Mouse (Mus musculus): ENCODE data around the gene Klhl26. TPM values are rescaled to one million over a fixed set of nuclear protein-coding genes. Genes with fewer than 3 reads are reported as not detected.

The Klhl26 gene
- polyA plus RNA-seq, 1 experiment from 2014 or later, result 6.7 TPM

DNA sequence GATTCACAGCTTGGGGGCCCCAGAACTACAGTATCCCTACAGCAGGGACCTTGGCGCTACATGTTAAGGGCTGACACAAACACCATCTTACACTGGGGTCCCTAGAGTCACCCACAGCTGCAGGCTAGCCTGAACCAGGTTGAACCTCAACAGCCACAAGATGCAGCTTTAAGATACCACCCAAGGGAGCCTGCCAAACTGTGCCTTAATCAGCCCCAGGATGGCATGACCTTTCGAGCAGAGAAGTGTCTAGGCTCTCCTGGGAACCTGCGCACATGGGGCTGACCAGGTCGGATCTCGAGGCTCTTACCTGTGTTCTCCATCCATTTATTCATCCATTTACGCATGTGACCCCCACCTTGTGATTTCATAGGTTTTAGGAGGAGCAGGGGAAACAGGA, 18.9 kb downstream of the Klhl26 start:
- DNase-seq (no peak), ATAC-seq (ENCODE audit: low read depth) (no peak)
- peaks cover 4% of the 10 kb centered on the region; the same call in 1 of the 2 replicates for H3K9me3 ChIP-seq (replicated peaks)
- 0 out of 2 replicates have a peak, but pooled peaks cover under 1% of the 10 kb centered on the region for H3K27me3 ChIP-seq
- 74% methylated on average over 6 of the region's 6 CpGs for WGBS (ENCODE audit: insufficient replicate concordance)
- no peak overlapping the region for H3K9ac ChIP-seq
- no peak overlapping the region for H3K27ac ChIP-seq
- peaks cover 23% of the 10 kb centered on the region for H3K4me1 ChIP-seq (replicated peaks)
- no peak overlapping the region for H3K4me3 ChIP-seq (replicated peaks)
- H3K36me3 ChIP-seq, result 0 out of 2 replicates have a peak, but pooled peaks cover 5% of the 10 kb centered on the region
- H3K4me2 ChIP-seq, result no peak overlapping the region

DNA sequence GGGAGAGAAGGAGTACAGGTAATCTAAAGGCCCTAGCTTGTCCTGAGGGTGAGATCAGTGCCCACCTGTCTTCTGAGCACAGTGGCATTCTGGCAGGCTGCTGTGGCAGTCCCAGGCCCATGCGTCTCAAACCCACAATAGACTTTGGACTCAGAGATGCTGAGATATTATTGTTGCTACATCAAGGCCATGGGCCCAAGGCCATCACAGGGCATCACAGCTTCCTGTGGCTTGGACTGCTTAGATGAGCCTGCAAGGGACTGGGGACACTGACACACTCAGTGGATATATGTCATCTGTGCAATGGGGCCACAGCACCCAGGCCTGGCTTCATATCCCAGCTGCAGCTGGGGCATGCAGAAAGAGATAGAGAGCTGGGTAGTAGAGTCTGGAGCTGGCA, 19.8 kb downstream of the Klhl26 start:
- H3K4me1 ChIP-seq (replicated peaks), result peaks cover 31% of the 10 kb centered on the region
- DNase-seq (no peak), ATAC-seq (ENCODE audit: low read depth) (no peak)
- H3K9me3 ChIP-seq (replicated peaks), result peaks cover 4% of the 10 kb centered on the region; the same call in 1 of the 2 replicates
- H3K9ac ChIP-seq, result no peak overlapping the region
- 83% methylated on average over 1 of the region's 1 CpGs for WGBS (ENCODE audit: insufficient replicate concordance)
- H3K36me3 ChIP-seq, result peaks cover 11% of the 10 kb centered on the region
- no peak overlapping the region for H3K27ac ChIP-seq
- H3K4me3 ChIP-seq (replicated peaks), result no peak overlapping the region
- peaks cover 9% of the 10 kb centered on the region for H3K27me3 ChIP-seq
- H3K4me2 ChIP-seq, result no peak overlapping the region

DNA sequence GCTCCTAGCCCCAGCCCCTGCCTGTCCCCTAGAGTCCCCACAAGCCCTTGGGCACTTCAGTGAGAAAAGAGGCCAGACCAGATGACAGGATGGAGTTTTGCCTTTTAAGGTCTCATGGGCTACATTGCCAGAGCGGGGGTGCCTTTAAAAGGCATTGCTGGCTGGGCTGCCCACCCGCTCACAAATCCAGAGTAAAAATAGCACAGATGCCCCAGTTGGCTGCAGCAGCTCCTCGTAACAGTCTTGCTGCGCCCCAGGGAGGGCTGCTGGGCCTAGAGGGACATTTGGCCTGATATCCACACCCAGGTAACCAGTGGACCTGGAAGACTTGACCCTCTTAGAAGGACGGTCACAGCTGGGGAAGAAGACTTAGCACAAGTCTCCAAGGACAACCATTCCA, 22.9 kb downstream of the Klhl26 start:
- Histone ChIP-seq H3K4me2 (no peak overlapping the region), H3K27me3 (peaks cover 15% of the 10 kb centered on the region), H3K27ac (no peak overlapping the region), H3K4me3 (replicated peaks) (no peak overlapping the region), H3K4me1 (replicated peaks) (peaks cover 28% of the 10 kb centered on the region), H3K9ac (no peak overlapping the region), H3K36me3 (peaks cover 19% of the 10 kb centered on the region), H3K9me3 (replicated peaks) (no peaks in the 10 kb centered on the region)
- DNase-seq, result no peak
- 87% methylated on average over 5 of the region's 5 CpGs for WGBS (ENCODE audit: insufficient replicate concordance)
- ATAC-seq (ENCODE audit: low read depth), result no peak

DNA sequence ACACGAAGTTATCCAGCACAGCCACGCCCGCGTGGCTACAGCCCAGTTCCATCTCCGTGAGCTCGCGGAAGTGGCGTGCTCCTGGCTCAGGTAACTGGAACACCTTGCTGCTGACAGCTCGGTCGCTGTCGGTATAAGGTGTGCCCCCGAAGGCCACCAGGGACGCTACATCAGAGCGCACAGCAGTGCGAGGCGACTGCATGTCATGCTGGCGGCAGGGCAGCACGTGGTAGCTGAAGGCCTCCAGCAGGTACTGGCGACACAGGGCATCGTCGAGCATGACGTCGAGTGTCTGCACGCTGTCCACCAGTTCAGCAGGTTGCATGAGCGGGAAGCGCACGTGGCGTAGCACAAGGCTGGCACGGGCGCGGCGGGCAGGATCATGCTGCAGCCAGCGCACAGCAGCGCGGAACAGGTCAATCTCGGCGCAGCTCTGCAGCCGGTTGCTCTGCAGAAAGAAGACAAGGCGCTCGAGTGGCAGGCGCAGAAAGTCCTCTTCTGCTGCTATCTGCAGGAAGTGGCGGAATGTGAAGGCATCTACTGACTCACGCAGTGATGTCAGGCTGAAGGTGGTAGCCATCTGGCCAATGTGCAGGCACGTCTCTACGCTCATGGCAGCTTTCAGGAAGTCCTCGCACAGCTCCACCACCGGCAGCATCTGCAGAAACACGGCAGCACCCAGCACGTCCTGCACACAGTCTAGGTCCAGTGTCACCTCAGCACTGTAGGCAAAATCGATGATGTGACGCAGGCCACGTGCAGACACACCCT, 24.4 kb downstream of the Klhl26 start:
- H3K36me3 ChIP-seq, result peaks cover 19% of the 10 kb centered on the region
- no peak overlapping the region for H3K4me2 ChIP-seq
- H3K27me3 ChIP-seq, result peaks cover 15% of the 10 kb centered on the region
- no peak overlapping the region for H3K9ac ChIP-seq
- 50% methylated on average over 52 of the region's 52 CpGs for WGBS (ENCODE audit: insufficient replicate concordance)
- H3K4me3 ChIP-seq (replicated peaks), result no peak overlapping the region
- no peak for ATAC-seq (ENCODE audit: low read depth)
- peaks cover 22% of the 10 kb centered on the region for H3K4me1 ChIP-seq (replicated peaks)
- no peak for DNase-seq
- no peaks in the 10 kb centered on the region for H3K9me3 ChIP-seq (replicated peaks)
- no peak overlapping the region for H3K27ac ChIP-seq

DNA sequence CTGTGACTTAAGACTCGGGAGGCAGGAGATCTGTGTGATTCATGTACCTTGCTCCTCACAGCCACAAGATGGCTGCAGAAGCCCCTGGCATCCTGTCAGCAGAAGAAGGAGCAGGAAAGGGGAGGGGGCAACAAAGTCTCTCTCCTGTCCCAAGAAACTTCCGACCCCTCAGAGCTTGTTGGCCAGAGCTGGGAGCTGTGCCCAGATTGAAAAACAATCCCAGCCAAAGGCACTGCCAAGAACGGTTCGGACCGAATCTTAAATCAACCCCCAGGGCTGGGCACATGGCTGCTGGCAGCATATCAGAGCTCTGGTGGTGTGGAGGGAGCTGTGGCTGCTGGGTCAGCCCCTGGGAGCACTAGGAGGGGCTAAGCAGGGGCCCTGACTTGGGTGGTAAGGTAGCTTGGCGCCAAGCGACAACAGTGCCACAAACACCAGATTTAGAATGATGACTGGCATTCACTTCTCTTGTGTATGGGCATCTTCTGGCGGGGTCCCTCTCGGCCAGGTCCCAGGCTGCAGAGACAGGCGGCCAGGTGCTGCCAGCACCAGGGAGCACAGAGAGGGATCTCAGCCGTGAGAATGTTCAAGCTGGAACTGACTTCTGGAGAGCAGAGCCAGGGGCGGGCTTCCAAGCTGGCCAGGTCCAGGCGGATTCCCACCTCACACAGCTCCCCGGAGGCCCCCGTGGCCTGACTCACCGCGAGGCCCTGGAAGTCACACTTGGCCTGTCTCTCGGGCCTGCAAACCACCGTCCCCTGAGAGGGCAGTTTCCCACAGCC, 28.9 kb downstream of the Klhl26 start:
- ATAC-seq (ENCODE audit: low read depth) (no peak), DNase-seq (no peak)
- peaks cover 19% of the 10 kb centered on the region for H3K36me3 ChIP-seq
- H3K9me3 ChIP-seq (replicated peaks), result no peaks in the 10 kb centered on the region
- H3K27ac ChIP-seq, result no peak overlapping the region
- H3K9ac ChIP-seq, result no peak overlapping the region
- WGBS (ENCODE audit: insufficient replicate concordance), result 67% methylated on average over 19 of the region's 19 CpGs
- H3K4me2 ChIP-seq, result no peak overlapping the region
- H3K4me1 ChIP-seq (replicated peaks), result peaks cover 30% of the 10 kb centered on the region
- no peak overlapping the region for H3K4me3 ChIP-seq (replicated peaks)
- H3K27me3 ChIP-seq, result peaks cover 30% of the 10 kb centered on the region

DNA sequence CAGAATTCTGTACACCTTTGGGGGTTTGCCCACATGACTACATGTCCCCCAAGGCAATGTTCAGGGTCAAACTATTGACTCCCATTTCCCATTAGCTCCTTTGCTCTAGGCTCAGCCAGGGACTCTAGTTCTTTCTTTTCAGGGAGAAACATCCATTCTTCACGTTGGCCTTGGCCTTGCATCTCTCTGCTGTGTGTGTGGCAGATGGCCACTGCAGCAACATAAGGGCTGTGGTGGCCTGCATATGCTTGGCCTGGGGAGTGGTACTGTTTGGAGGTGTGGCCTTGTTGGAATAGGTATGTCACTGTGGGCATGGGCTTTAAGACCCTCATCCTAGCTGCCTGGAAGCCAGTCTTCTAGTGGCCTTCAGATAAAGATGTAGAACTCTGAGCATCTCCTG, 30.8 kb downstream of the Klhl26 start:
- no peaks in the 10 kb centered on the region for H3K9me3 ChIP-seq (replicated peaks)
- no peak overlapping the region for H3K4me3 ChIP-seq (replicated peaks)
- ATAC-seq (ENCODE audit: low read depth) (no peak), DNase-seq (no peak)
- H3K36me3 ChIP-seq, result peaks cover 4% of the 10 kb centered on the region; the same call in 1 of the 2 replicates
- peaks cover 33% of the 10 kb centered on the region for H3K4me1 ChIP-seq (replicated peaks)
- WGBS (ENCODE audit: insufficient replicate concordance), result 58% methylated on average over 1 of the region's 1 CpGs
- no peak overlapping the region for H3K4me2 ChIP-seq
- H3K9ac ChIP-seq, result no peak overlapping the region
- H3K27me3 ChIP-seq, result peaks cover 15% of the 10 kb centered on the region; the same call in 1 of the 2 replicates
- no peak overlapping the region; the same call in 1 of the 2 replicates for H3K27ac ChIP-seq

DNA sequence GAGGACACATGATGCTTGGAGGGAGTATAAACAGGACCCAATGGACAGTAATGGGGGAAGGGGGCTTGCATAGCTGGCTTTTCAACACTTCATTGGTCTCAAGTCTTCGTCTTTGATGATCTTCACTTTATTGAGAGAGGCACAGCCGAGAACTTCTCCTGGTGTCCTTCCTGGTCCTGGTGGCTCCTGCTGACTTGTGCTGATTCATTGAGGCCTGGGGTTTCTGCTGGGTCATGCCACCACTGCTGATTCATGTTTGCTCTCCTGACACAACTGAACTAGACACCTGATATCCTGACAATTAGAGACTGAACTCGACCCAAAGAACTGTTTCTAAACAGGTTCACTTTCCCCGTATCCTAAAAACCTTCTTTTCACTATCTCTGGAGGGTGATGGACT, 33.4 kb downstream of the Klhl26 start:
- Histone ChIP-seq H3K9ac (peak overlapping the region; percentile 52), H3K27ac (peak overlapping the region; percentile 89), H3K4me2 (peak overlapping the region; percentile 43), H3K36me3 (no peaks in the 10 kb centered on the region), H3K4me3 (replicated peaks) (no peak overlapping the region), H3K27me3 (peaks cover 15% of the 10 kb centered on the region; the same call in 1 of the 2 replicates), H3K9me3 (replicated peaks) (no peaks in the 10 kb centered on the region), H3K4me1 (replicated peaks) (peaks cover 49% of the 10 kb centered on the region)
- WGBS (ENCODE audit: insufficient replicate concordance), result 60% methylated on average over 4 of the region's 4 CpGs
- peak; percentile 88 for DNase-seq
- ATAC-seq (ENCODE audit: low read depth), result peak; percentile 39; the same call in 1 of the 2 replicates

DNA sequence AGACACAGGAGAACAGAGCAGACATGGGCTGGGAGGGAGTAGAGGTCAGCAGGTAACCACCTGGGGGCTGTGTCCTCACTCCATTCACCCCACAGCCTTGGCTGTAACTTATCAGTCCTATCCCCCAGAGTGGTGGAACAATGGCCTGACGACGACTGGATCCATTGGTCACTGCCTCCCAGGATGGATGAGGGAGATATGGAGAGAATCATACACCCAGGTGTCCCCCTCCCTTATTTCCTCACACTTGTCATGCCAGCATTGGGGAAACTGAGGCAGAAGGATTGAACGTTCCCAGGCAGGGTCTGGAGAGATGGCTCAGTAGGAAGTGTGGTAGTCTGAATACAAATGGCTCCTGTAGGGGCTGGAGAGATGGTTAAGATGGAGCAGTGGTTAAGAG, 35.2 kb downstream of the Klhl26 start:
- peaks cover 57% of the 10 kb centered on the region for H3K4me1 ChIP-seq (replicated peaks)
- no peaks in the 10 kb centered on the region for H3K9me3 ChIP-seq (replicated peaks)
- no peak for DNase-seq
- no peak overlapping the region for H3K4me2 ChIP-seq
- no peak overlapping the region for H3K9ac ChIP-seq
- no peak overlapping the region; the same call in 1 of the 2 replicates for H3K27ac ChIP-seq
- 40% methylated on average over 3 of the region's 3 CpGs for WGBS (ENCODE audit: insufficient replicate concordance)
- ATAC-seq (ENCODE audit: low read depth), result no peak
- peaks cover 11% of the 10 kb centered on the region; the same call in 1 of the 2 replicates for H3K27me3 ChIP-seq
- H3K4me3 ChIP-seq (replicated peaks), result no peak overlapping the region
- no peaks in the 10 kb centered on the region for H3K36me3 ChIP-seq

DNA sequence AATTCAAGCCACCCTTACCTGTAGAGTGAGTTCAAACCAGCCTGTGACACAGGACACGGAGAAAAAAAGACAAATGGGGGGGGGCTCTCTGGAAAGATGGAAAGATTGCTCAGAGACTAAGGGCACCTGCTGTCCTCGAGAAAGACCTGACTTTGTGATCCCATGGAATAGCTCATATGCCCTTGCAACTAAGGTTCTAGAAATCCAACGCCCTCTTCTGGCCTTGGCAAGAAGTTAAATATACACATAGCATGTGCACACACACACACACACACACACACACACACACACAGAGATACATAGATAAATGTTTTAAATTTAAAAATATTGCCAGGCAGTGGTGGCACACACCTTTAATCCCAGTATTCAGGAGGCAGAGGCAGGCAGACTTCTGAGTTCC, 36.5 kb downstream of the Klhl26 start:
- peak overlapping the region; percentile 93 for H3K4me2 ChIP-seq
- ATAC-seq (ENCODE audit: low read depth), result no peak
- H3K27ac ChIP-seq, result peak overlapping the region; percentile 82
- H3K27me3 ChIP-seq, result 0 out of 2 replicates have a peak, but pooled peaks cover under 1% of the 10 kb centered on the region
- H3K9me3 ChIP-seq (replicated peaks), result no peaks in the 10 kb centered on the region
- no peaks in the 10 kb centered on the region for H3K36me3 ChIP-seq
- H3K4me1 ChIP-seq (replicated peaks), result peaks cover 57% of the 10 kb centered on the region
- DNase-seq, result no peak
- H3K9ac ChIP-seq, result peak overlapping the region; percentile 79
- WGBS (ENCODE audit: insufficient replicate concordance), result 49% methylated on average over 3 of the region's 3 CpGs
- H3K4me3 ChIP-seq (replicated peaks), result peak overlapping the region; percentile 68

DNA sequence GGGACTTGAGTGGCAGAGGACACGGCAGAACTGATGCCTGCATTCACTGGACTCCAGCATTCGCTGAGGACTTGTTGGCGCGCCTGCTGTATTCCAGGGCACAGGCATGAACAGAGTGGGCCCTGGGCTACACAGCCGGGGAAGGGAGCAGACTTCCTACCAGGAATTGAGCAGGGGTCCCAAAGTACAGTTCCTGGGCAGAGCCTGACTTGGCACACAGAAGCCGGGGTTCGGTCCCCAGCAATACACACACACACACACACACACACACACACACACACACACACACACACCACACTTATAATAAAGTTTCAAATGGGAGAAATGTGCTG, 37.0 kb downstream of the Klhl26 start:
- H3K27ac ChIP-seq, result peak overlapping the region; percentile 82
- no peaks in the 10 kb centered on the region for H3K36me3 ChIP-seq
- H3K9me3 ChIP-seq (replicated peaks), result no peaks in the 10 kb centered on the region
- 8% methylated on average over 7 of the region's 7 CpGs for WGBS (ENCODE audit: insufficient replicate concordance)
- H3K9ac ChIP-seq, result peak overlapping the region; percentile 79
- peaks cover 57% of the 10 kb centered on the region for H3K4me1 ChIP-seq (replicated peaks)
- DNase-seq (no peak), ATAC-seq (ENCODE audit: low read depth) (no peak)
- no peaks in the 10 kb centered on the region for H3K27me3 ChIP-seq
- H3K4me2 ChIP-seq, result peak overlapping the region; percentile 93
- H3K4me3 ChIP-seq (replicated peaks), result peak overlapping the region; percentile 68

DNA sequence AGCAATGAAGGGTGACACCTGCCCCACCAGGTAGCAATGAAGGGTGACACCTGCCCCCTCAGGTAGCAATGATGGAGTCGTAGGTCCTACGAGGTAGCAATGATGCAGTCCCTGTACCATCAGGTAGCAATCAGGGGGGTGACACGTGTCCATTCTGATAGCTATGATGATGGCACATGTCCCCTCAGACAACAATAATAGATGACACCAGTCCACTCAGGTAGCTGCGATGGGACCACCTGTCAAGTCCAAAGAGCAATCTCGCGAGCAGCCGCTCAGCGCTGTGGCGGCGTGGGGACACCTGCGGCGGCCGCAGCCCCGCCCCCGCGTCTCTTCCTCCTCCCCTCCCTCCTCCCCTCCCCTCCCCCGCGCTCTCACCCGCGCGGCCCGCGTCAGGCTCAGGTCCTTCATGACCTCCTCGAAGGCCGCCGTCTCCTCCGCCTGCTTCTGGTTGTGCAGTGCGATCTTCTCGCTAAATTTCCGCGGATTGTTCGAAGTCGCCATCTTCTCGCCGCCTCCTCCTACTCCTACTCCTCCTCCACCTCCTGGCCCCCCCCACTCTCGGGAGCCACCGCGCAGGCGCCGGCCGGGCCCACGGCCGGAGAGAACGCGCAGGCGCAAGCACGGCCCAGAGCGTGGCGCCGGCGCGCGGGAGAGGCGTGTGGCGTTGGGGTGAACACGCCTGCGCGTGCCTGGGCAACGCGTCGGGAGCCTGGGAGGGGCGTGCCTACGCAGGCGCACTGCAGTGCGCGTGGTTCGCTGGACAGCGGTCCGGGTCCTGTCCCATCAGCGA, 37.5 kb downstream of the Klhl26 start, which contains the start of gene Crtc1:
Gene Crtc1, minus strand, starts transcription at position 525 of the 793 bp plus-strand sequence.
- ATAC-seq (ENCODE audit: low read depth) (peak; percentile 98), DNase-seq (peak; percentile 93)
- Histone ChIP-seq H3K4me3 (replicated peaks) (peak within 1 kb of the TSS; percentile 68), H3K4me1 (replicated peaks) (peaks cover 57% of the 10 kb centered on the region), H3K4me2 (peak within 1 kb of the TSS; percentile 93), H3K27me3 (no peaks in the 10 kb centered on the region), H3K27ac (peak within 1 kb of the TSS; percentile 82), H3K9ac (peak within 1 kb of the TSS; percentile 79), H3K9me3 (replicated peaks) (no peaks in the 10 kb centered on the region), H3K36me3 (no peaks in the 10 kb centered on the region)
- under 1% methylated on average over 68 of the region's 70 CpGs for WGBS (ENCODE audit: insufficient replicate concordance)
